Mouse (Mus musculus): ENCODE results near the gene 6030468B19Rik.
"Not testable (repeated sequence)": the region's sequence is repeated elsewhere in the genome, so short reads cannot be mapped to it uniquely, and the experiment has no call there.

The 6030468B19Rik gene

GRCm38 (mm10) chr11:117828149-117828887 is 30.9 kb downstream of the 6030468B19Rik start:
- DNase-seq (ENCODE audit: low spot score in 2 of 2), result no peak

GRCm38 (mm10) chr11:117828888-117829604 is 31.6 kb downstream of the 6030468B19Rik start:
- peak in 1 of 2 experiments; percentile 67 for DNase-seq (ENCODE audit: low spot score in 2 of 2)

DNA sequence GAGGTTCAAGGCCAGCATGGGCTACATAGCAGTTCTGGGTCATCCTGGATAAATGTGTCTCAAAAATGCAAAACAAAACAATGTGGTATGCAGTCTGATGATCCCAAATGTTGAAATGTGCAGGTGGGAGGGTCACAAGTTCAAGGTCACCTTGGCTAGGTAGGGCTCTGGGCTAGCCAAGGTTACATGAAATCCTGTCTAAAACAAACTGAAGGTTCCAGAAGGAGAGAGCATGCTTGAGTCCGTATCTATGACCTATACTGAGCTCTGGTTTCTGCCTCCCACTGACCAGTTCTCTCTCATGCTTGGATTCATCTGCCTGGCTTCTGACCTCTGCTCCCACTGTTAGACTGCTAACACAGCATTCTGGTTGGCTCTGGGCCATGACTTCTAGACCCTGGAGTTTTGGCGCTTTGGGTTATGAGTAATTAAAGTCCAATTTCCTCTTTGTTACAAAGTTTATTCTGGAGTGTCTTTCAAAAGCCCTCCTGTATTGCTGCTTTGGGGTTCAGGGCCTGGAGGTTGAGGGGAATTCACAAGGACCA is 32.3 kb downstream of the 6030468B19Rik start:
- DNase-seq (ENCODE audit: low spot score in 2 of 2), result no peak

DNA sequence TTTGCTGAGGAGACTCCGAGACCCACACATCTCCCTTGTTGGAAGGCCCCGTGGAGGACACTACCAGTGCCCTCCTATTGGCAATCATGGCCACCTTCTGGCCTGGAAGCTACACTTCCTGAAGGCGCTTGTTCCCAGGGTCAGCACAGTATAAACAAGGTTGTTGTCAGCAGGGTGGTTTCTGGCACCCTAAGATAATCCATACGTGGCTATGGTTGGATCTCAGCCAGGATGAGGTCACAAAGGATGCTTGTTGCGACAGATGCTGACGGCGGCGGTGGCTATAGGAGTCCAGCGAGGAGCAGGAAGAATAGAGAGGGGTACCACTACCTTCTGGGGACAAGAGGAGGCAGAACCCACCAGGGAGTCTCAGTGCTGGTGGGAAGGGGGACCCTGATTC is 32.9 kb downstream of the 6030468B19Rik start:
- DNase-seq (ENCODE audit: low spot score in 2 of 2), result no peak

DNA sequence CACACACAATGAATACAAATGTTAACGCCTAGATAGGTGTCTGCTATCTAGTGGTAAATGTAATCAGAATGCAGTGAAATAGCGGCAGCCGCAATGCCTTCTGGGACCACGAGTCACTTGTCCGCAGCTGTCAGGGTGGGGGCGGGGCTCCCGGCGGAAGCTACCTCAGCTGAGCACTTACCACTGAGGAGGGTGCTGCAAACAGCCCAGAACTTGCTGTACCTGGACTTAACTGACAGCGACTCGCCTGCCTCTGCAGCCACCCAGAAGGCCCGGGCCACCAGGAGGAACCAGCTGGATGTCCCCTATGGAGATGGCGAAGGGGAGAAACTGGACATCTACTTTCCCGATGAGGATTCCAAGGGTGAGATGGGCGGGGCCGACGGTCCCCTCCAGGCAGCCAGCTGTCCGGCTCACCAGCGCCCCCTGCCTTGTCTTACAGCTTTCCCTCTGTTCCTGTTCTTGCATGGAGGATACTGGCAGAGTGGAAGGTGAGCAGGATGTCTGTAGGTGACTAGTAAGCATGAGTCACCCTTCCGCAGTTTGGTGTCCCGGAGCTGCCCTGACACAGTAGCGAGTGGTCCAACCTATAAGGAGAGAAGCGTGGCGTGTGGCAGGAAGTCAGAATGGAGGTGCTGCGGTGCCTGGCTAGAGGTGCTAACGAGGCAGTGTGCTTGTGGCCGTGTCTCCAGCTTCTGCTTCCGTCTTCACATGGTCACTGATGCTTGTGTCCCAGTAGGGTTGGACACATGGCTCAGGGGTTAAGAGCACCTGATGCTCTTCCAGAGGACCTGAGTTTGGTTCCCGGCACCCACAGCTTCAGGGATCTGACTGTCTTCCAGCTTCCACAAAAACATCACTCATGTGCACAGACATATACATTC is 34.9 kb downstream of the 6030468B19Rik start:
- peak; percentile 79 to 80 for DNase-seq (ENCODE audit: low spot score in 2 of 2)

- DNase-seq (ENCODE audit: low spot score in 2 of 2), result not testable (repeated sequence)
Observed at GRCm38 (mm10) chr11:117833509-117833908, 36.0 kb downstream of the 6030468B19Rik start.

GRCm38 (mm10) chr11:117834086-117834485 is 36.6 kb downstream of the 6030468B19Rik start:
- no peak for DNase-seq (ENCODE audit: low spot score in 2 of 2)

DNA sequence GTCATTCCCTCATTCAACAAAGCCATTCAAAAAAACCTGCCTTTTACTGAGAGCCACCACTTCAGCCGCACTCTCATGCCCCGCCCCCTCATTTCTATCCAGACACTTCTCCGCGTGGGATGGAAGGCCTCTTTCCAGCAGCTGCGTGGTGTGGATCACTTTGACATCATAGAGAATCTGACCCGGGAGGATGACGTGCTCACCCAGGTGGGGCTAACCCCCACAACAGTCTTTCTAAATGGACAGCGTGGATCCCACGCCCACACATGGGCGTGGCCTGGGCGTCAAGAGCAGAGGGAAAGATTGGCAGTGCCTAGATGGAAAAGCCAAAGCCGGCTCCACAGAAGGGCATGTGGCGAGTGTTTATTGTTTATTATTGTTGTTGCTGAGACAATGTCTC is 38.8 kb downstream of the 6030468B19Rik start:
- peak; percentile 59 to 70 for DNase-seq (ENCODE audit: low spot score in 2 of 2)

DNA sequence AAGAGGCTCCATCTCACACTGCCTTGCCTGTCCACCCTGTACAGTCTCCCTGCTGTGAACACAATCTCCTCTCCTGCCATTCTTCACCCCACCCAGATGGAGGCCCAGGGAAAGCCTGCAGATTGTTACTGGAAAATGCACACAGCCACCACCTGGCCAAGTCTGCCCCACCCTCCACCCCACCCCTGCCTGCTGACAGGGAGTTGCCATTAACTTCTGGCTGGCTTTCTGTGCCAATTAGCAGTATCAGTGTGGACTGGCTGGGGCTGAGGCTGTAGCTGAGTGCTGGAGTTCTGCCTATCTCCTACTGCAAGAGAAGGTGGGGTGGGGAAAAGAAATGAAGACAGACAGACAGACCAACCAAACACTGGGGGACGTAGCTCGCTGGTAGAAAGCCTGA is 41.1 kb downstream of the 6030468B19Rik start:
- DNase-seq (ENCODE audit: low spot score in 2 of 2), result no peak

GRCm38 (mm10) chr11:117839021-117839420 is 41.6 kb downstream of the 6030468B19Rik start:
- DNase-seq (ENCODE audit: low spot score in 2 of 2), result no peak

- no peak for DNase-seq (ENCODE audit: low spot score in 2 of 2)
Observed at GRCm38 (mm10) chr11:117840910-117841309, 43.5 kb downstream of the 6030468B19Rik start.

- DNase-seq (ENCODE audit: low spot score in 2 of 2), result no peak
Observed at GRCm38 (mm10) chr11:117843434-117843833, 46.0 kb downstream of the 6030468B19Rik start.

DNA sequence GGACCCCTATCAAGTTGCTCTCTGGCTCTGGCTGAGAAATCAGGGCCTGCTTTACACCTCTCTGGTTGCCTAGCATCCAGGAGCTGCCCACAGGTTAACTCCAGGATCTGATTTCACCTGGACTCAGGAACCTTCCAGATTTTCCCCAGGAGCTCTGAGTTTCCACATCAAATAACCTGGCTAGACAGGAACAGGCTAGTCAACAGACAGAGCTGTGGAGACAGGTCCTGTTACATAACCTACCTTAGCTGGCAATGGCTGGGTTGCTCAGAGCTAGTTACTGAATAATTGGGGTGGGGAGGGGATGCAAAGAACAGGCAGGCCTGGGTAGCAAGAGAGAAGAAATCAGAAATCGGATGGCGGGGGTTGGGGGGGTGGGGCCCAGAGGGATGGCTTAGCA is 47.5 kb downstream of the 6030468B19Rik start:
- DNase-seq (ENCODE audit: low spot score in 2 of 2), result no peak

DNA sequence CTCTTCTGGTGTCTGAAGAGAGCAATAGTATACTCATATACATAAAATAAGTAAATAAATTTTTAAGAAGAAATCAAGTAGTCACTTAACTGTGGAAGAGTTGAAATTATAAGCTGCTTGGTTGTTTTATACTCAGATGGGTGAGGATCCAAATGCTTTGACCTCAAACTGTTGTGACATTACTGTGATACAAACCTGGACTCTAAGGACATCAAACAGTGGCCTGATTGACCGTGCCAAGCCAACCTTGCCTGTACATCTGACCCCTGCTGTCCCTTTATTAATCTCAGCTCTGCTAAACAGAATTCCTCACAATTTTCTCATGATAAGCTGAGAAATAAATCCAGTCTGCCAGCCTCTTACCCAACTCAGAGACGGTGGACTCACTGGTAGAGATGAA is 48.2 kb downstream of the 6030468B19Rik start:
- DNase-seq (ENCODE audit: low spot score in 2 of 2), result no peak

DNA sequence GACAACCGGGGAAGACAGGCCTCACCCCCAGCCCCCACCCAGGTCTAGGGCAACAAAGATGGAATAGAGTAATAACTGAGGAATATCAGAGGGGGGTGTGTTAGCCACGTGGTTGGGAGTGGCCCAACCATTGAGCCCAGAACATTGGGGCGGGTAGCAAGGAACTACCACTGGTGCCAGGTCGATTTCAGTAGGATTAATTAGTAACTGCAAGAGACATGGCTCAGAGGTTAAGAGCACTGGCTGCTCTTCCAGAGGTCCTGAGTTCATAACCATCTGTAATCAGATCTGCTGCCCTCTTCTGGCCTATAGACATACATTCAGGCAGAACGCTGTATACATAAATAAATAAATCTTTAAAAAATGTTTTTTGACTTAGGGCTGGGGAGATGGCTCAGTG is 49.2 kb downstream of the 6030468B19Rik start:
- DNase-seq (ENCODE audit: low spot score in 2 of 2), result no peak

- DNase-seq (ENCODE audit: low spot score in 2 of 2), result no peak
Observed at GRCm38 (mm10) chr11:117847593-117848215, 50.2 kb downstream of the 6030468B19Rik start.

DNA sequence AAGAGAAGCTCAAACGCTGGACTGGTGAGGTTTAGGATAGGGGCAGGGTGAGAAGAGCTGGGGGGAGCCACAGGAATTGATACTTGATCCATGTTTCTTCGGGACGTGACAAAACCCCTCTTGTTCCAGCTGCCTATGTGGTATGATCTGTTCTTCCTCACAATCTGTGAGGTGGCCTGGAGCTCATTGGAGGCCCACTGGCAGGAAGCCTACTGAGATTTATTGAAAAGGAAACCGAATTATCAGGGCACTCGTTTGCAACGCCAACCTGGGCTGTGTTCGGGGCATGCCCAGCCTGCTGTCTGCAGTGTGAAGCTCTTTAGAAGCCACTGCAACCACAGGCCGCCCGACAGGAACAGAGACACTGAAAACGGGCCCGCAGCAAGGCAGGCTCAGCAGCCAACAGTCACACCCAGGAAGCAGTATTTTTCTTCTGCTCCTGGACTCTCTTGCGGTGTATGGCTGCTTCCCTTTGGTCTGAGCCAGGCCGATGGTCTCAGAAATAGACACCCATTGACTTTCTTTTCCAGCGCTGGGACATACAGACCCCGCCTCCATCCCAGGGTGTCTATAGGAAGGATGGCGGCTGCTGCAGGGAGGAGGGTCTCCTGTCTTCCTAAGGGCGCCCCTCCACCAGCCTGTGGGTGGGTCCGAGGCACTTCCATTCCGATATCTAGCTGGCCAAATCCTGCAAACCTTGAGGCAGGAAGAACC is 51.0 kb downstream of the 6030468B19Rik start:
- peak; percentile 53 to 78 for DNase-seq (ENCODE audit: low spot score in 2 of 2)

- peak; percentile 97 for DNase-seq (ENCODE audit: low spot score in 2 of 2)
Observed at GRCm38 (mm10) chr11:117848985-117849671, 51.7 kb downstream of the 6030468B19Rik start, which contains the start of gene Birc5. Gene Birc5, plus strand, starts transcription at chr11:117849251.

GRCm38 (mm10) chr11:117852875-117853274 is 55.4 kb downstream of the 6030468B19Rik start:
- DNase-seq (ENCODE audit: low spot score in 2 of 2), result no peak

GRCm38 (mm10) chr11:117854241-117854640 is 56.8 kb downstream of the 6030468B19Rik start:
- DNase-seq (ENCODE audit: low spot score in 2 of 2), result no peak

All from right cerebral cortex, postnatal 10 days (tissue).